Mouse (Mus musculus) right cerebral cortex, postnatal 10 days (tissue): ENCODE measurements at regions not wholly inside any gene's neighbourhood (a gene's known extent, or its start where the extent isn't known, plus 50 kb on each side); places are given as distances from the start of the nearest gene placed in this dataset.

Experiments
- DNase-seq, 2 experiments: peaks; one replicate each; pipeline ENCODE4 v3.0.0; 2021; ENCODE audit warnings: low spot score in 2 of 2

GRCm38 (mm10) chr17:85767201-85767862, 79.3 kb upstream of the Six2 start:
- DNase-seq, result no peak

- DNase-seq, result no peak
Measured at GRCm38 (mm10) chr17:85766556-85766955, 78.5 kb upstream of the Six2 start.

GRCm38 (mm10) chr17:85758581-85759098, 70.6 kb upstream of the Six2 start:
- no peak for DNase-seq

- DNase-seq, result no peak
Measured at GRCm38 (mm10) chr17:85757647-85758046, 69.6 kb upstream of the Six2 start.

GRCm38 (mm10) chr17:85755557-85755956, 67.5 kb upstream of the Six2 start:
- no peak for DNase-seq

GRCm38 (mm10) chr17:85748649-85749081, 60.6 kb upstream of the Six2 start:
- no peak for DNase-seq

GRCm38 (mm10) chr17:85747976-85748648, 60.0 kb upstream of the Six2 start:
- no peak for DNase-seq
